Mouse (Mus musculus): ENCODE measurements around the gene Cntn6. TPM values are rescaled to one million over a fixed set of nuclear protein-coding genes. Genes with fewer than 3 reads are reported as not detected.

Gene Cntn6
- polyA plus RNA-seq, 1 experiment from 2014 or later = 0.34 TPM

- ATAC-seq (replicated peaks; ENCODE audit: extremely low read depth, insufficient read depth, low FRiP score) = no peak
- 74% methylated on average over 2 of the region's 2 CpGs for WGBS
- H3K9me3 ChIP-seq (replicated peaks; ENCODE audit: control insufficient read depth, low read length) = no peaks in the 10 kb centered on the region
- H3K9ac ChIP-seq (ENCODE audit: low read length) = no peak overlapping the region
- no peak overlapping the region for H3K4me3 ChIP-seq (ENCODE audit: low read length)
- H3K4me1 ChIP-seq (ENCODE audit: control insufficient read depth, insufficient read depth, low read length) = no peaks in the 10 kb centered on the region
- no peak overlapping the region for H3K27ac ChIP-seq (ENCODE audit: low read length)
- no peak overlapping the region for H3K4me2 ChIP-seq (ENCODE audit: low read depth, low read length)
- H3K27me3 ChIP-seq (ENCODE audit: control insufficient read depth, insufficient read depth, low read length) = no peaks in the 10 kb centered on the region
- no peaks in the 10 kb centered on the region for H3K36me3 ChIP-seq (ENCODE audit: control insufficient read depth, insufficient read depth)
These were observed 108.3 kb downstream of the Cntn6 start for GRCm38 (mm10) chr6:104600838-104601397.

GRCm38 (mm10) chr6:104602894-104603293 lies 110.3 kb downstream of the Cntn6 start:
- ATAC-seq (replicated peaks; ENCODE audit: extremely low read depth, insufficient read depth, low FRiP score) = no peak
- Histone ChIP-seq H3K27me3 (ENCODE audit: control insufficient read depth, insufficient read depth, low read length) (no peaks in the 10 kb centered on the region), H3K9ac (ENCODE audit: low read length) (no peak overlapping the region), H3K4me2 (ENCODE audit: low read depth, low read length) (no peak overlapping the region), H3K4me1 (ENCODE audit: control insufficient read depth, insufficient read depth, low read length) (no peaks in the 10 kb centered on the region), H3K27ac (ENCODE audit: low read length) (no peak overlapping the region), H3K36me3 (ENCODE audit: control insufficient read depth, insufficient read depth) (no peaks in the 10 kb centered on the region), H3K4me3 (ENCODE audit: low read length) (no peak overlapping the region), H3K9me3 (replicated peaks; ENCODE audit: control insufficient read depth, low read length) (no peaks in the 10 kb centered on the region)

GRCm38 (mm10) chr6:104603371-104603770 lies 110.8 kb downstream of the Cntn6 start:
- Histone ChIP-seq H3K4me2 (ENCODE audit: low read depth, low read length) (no peak overlapping the region), H3K36me3 (ENCODE audit: control insufficient read depth, insufficient read depth) (no peaks in the 10 kb centered on the region), H3K27ac (ENCODE audit: low read length) (no peak overlapping the region), H3K4me1 (ENCODE audit: control insufficient read depth, insufficient read depth, low read length) (no peaks in the 10 kb centered on the region), H3K9me3 (replicated peaks; ENCODE audit: control insufficient read depth, low read length) (no peaks in the 10 kb centered on the region), H3K4me3 (ENCODE audit: low read length) (no peak overlapping the region), H3K27me3 (ENCODE audit: control insufficient read depth, insufficient read depth, low read length) (no peaks in the 10 kb centered on the region), H3K9ac (ENCODE audit: low read length) (no peak overlapping the region)
- WGBS = 59% methylated on average over 4 of the region's 4 CpGs
- ATAC-seq (replicated peaks; ENCODE audit: extremely low read depth, insufficient read depth, low FRiP score) = no peak

GRCm38 (mm10) chr6:104605214-104605613 lies 112.6 kb downstream of the Cntn6 start:
- Histone ChIP-seq H3K9me3 (replicated peaks; ENCODE audit: control insufficient read depth, low read length) (no peaks in the 10 kb centered on the region), H3K4me2 (ENCODE audit: low read depth, low read length) (no peak overlapping the region), H3K36me3 (ENCODE audit: control insufficient read depth, insufficient read depth) (no peaks in the 10 kb centered on the region), H3K4me1 (ENCODE audit: control insufficient read depth, insufficient read depth, low read length) (no peaks in the 10 kb centered on the region), H3K4me3 (ENCODE audit: low read length) (no peak overlapping the region), H3K27ac (ENCODE audit: low read length) (no peak overlapping the region), H3K27me3 (ENCODE audit: control insufficient read depth, insufficient read depth, low read length) (no peaks in the 10 kb centered on the region), H3K9ac (ENCODE audit: low read length) (no peak overlapping the region)
- WGBS = 43% methylated on average over 3 of the region's 3 CpGs
- ATAC-seq (replicated peaks; ENCODE audit: extremely low read depth, insufficient read depth, low FRiP score) = no peak

GRCm38 (mm10) chr6:104653518-104653917 lies 160.9 kb downstream of the Cntn6 start:
- 79% methylated on average over 3 of the region's 3 CpGs for WGBS
- no peaks in the 10 kb centered on the region for H3K27me3 ChIP-seq (ENCODE audit: control insufficient read depth, insufficient read depth, low read length)
- no peak overlapping the region for H3K4me3 ChIP-seq (ENCODE audit: low read length)
- H3K4me1 ChIP-seq (ENCODE audit: control insufficient read depth, insufficient read depth, low read length) = no peaks in the 10 kb centered on the region
- no peak for ATAC-seq (replicated peaks; ENCODE audit: extremely low read depth, insufficient read depth, low FRiP score)
- no peak overlapping the region for H3K9ac ChIP-seq (ENCODE audit: low read length)
- H3K27ac ChIP-seq (ENCODE audit: low read length) = no peak overlapping the region
- no peaks in the 10 kb centered on the region for H3K9me3 ChIP-seq (replicated peaks; ENCODE audit: control insufficient read depth, low read length)
- H3K4me2 ChIP-seq (ENCODE audit: low read depth, low read length) = no peak overlapping the region
- H3K36me3 ChIP-seq (ENCODE audit: control insufficient read depth, insufficient read depth) = no peaks in the 10 kb centered on the region

GRCm38 (mm10) chr6:104668701-104669100 lies 176.1 kb downstream of the Cntn6 start:
- WGBS = 79% methylated on average over 2 of the region's 2 CpGs
- no peaks in the 10 kb centered on the region for H3K36me3 ChIP-seq (ENCODE audit: control insufficient read depth, insufficient read depth)

GRCm38 (mm10) chr6:104674249-104674648 lies 181.7 kb downstream of the Cntn6 start:
- ATAC-seq (replicated peaks; ENCODE audit: extremely low read depth, insufficient read depth, low FRiP score) = no peak
- Histone ChIP-seq H3K27me3 (ENCODE audit: control insufficient read depth, insufficient read depth, low read length) (no peaks in the 10 kb centered on the region), H3K9me3 (replicated peaks; ENCODE audit: control insufficient read depth, low read length) (no peaks in the 10 kb centered on the region; the same call in 1 of the 2 replicates), H3K4me3 (ENCODE audit: low read length) (no peak overlapping the region), H3K36me3 (ENCODE audit: control insufficient read depth, insufficient read depth) (no peaks in the 10 kb centered on the region), H3K27ac (ENCODE audit: low read length) (no peak overlapping the region), H3K4me2 (ENCODE audit: low read depth, low read length) (no peak overlapping the region), H3K9ac (ENCODE audit: low read length) (no peak overlapping the region), H3K4me1 (ENCODE audit: control insufficient read depth, insufficient read depth, low read length) (no peaks in the 10 kb centered on the region)

More at GRCm38 (mm10) chr6:104668701-104669100, 176.1 kb downstream of the Cntn6 start:
- Histone ChIP-seq H3K27me3 (ENCODE audit: control insufficient read depth, insufficient read depth, low read length) (no peaks in the 10 kb centered on the region), H3K9me3 (replicated peaks; ENCODE audit: control insufficient read depth, low read length) (no peaks in the 10 kb centered on the region; the same call in 1 of the 2 replicates), H3K4me2 (ENCODE audit: low read depth, low read length) (no peak overlapping the region), H3K4me1 (ENCODE audit: control insufficient read depth, insufficient read depth, low read length) (no peaks in the 10 kb centered on the region), H3K27ac (ENCODE audit: low read length) (no peak overlapping the region), H3K4me3 (ENCODE audit: low read length) (no peak overlapping the region), H3K9ac (ENCODE audit: low read length) (no peak overlapping the region)
- no peak for ATAC-seq (replicated peaks; ENCODE audit: extremely low read depth, insufficient read depth, low FRiP score)

GRCm38 (mm10) chr6:104679809-104680495 lies 187.4 kb downstream of the Cntn6 start:
- H3K27ac ChIP-seq (ENCODE audit: low read length) = no peak overlapping the region
- no peaks in the 10 kb centered on the region for H3K27me3 ChIP-seq (ENCODE audit: control insufficient read depth, insufficient read depth, low read length)
- WGBS = 59% methylated on average over 1 of the region's 1 CpGs
- H3K36me3 ChIP-seq (ENCODE audit: control insufficient read depth, insufficient read depth) = no peaks in the 10 kb centered on the region
- no peak overlapping the region for H3K9ac ChIP-seq (ENCODE audit: low read length)
- H3K4me3 ChIP-seq (ENCODE audit: low read length) = no peak overlapping the region
- no peak overlapping the region for H3K4me2 ChIP-seq (ENCODE audit: low read depth, low read length)
- ATAC-seq (replicated peaks; ENCODE audit: extremely low read depth, insufficient read depth, low FRiP score) = no peak
- H3K9me3 ChIP-seq (replicated peaks; ENCODE audit: control insufficient read depth, low read length) = no peaks in the 10 kb centered on the region
- no peaks in the 10 kb centered on the region for H3K4me1 ChIP-seq (ENCODE audit: control insufficient read depth, insufficient read depth, low read length)

- Histone ChIP-seq H3K9me3 (replicated peaks; ENCODE audit: control insufficient read depth, low read length) (no peaks in the 10 kb centered on the region), H3K4me2 (ENCODE audit: low read depth, low read length) (no peak overlapping the region), H3K4me3 (ENCODE audit: low read length) (no peak overlapping the region), H3K27ac (ENCODE audit: low read length) (no peak overlapping the region), H3K4me1 (ENCODE audit: control insufficient read depth, insufficient read depth, low read length) (no peaks in the 10 kb centered on the region), H3K9ac (ENCODE audit: low read length) (no peak overlapping the region), H3K36me3 (ENCODE audit: control insufficient read depth, insufficient read depth) (no peaks in the 10 kb centered on the region), H3K27me3 (ENCODE audit: control insufficient read depth, insufficient read depth, low read length) (no peaks in the 10 kb centered on the region)
- ATAC-seq (replicated peaks; ENCODE audit: extremely low read depth, insufficient read depth, low FRiP score) = no peak
- 57% methylated on average over 3 of the region's 3 CpGs for whole genome bisulfite sequencing
These were observed 195.4 kb downstream of the Cntn6 start for GRCm38 (mm10) chr6:104687980-104688379.

All from heart, embryonic 16.5 days (tissue).